Mouse (Mus musculus) forebrain, embryonic 10.5 days (tissue): ENCODE data around the gene Cgref1. TPM values are rescaled to one million over a fixed set of nuclear protein-coding genes. Genes with fewer than 3 reads are reported as not detected.

Experiments used
- DNase-seq: peaks from one replicate; pipeline ENCODE4 v3.0.0-alpha.2; 2017; ENCODE audit warnings: low spot score; ENCODE audit errors: extremely low spot score
- H3K27ac ChIP-seq: fragments of 300-500 bp; sonication (generic); 2 replicates; pipeline ENCODE4 v1.5.1; 2016; ENCODE audit warnings: mild to moderate bottlenecking
- H3K27me3 ChIP-seq: fragments of 300-500 bp; sonication (generic); 2 replicates; pipeline ENCODE4 v1.6.1; 2016; ENCODE audit warnings: mild to moderate bottlenecking; ENCODE audit not compliant: poor library complexity, severe bottlenecking
- H3K36me3 ChIP-seq: fragments of 300-500 bp; sonication (generic); replicated peaks from 2 replicates; pipeline ENCODE4 v1.6.1; 2016; ENCODE audit warnings: mild to moderate bottlenecking, moderate library complexity
- H3K4me1 ChIP-seq: fragments of 300-500 bp; sonication (generic); 2 replicates; pipeline ENCODE4 v1.6.1; 2016
- H3K4me3 ChIP-seq: fragments of 300-500 bp; sonication (generic); 2 replicates; pipeline ENCODE4 v1.5.1; 2016; ENCODE audit warnings: mild to moderate bottlenecking, moderate library complexity
- H3K9me3 ChIP-seq: fragments of 300-500 bp; sonication (generic); 2 replicates; pipeline ENCODE4 v1.6.1; 2016; ENCODE audit warnings: mild to moderate bottlenecking, moderate library complexity
- WGBS: fragments of 180-500 bp; shearing (Covaris S2); methylation state at CpG from one replicate; pipeline ENCODE4 v1.1.7; 2016; 5-methylcytosine and 5-hydroxymethylcytosine counted together
- polyA plus RNA-seq: library from polyadenylated mRNA; unstranded; fragments of >200 nt; fragmentation: Nextera tagmentation; extraction: Ambion mirVana; gene quantifications from 2 replicates; pipeline ENCODE4 v1.2.1, GENCODE M21; 2016

Cgref1 gene
- polyA plus RNA-seq, 1 experiment from 2014 or later: 5.0 TPM

- H3K4me1 ChIP-seq: peaks cover 18% of the 10 kb centered on the region
- no peaks in the 10 kb centered on the region for H3K36me3 ChIP-seq
- no peaks in the 10 kb centered on the region for H3K9me3 ChIP-seq
- WGBS: 91% methylated on average over 2 of the region's 2 CpGs
- no peak overlapping the region for H3K27ac ChIP-seq
- peaks cover 40% of the 10 kb centered on the region for H3K27me3 ChIP-seq
- DNase-seq: no peak
- no peak overlapping the region for H3K4me3 ChIP-seq
Observed at GRCm38 (mm10) chr5:30943004-30943403, 2.4 kb downstream of the Cgref1 start.

GRCm38 (mm10) chr5:30934725-30935461 lies 10.5 kb downstream of the Cgref1 start:
- Histone ChIP-seq H3K4me1 (no peaks in the 10 kb centered on the region), H3K4me3 (no peak overlapping the region), H3K9me3 (no peaks in the 10 kb centered on the region), H3K36me3 (no peaks in the 10 kb centered on the region), H3K27ac (no peak overlapping the region), H3K27me3 (no peaks in the 10 kb centered on the region)
- 93% methylated on average over 5 of the region's 5 CpGs for WGBS
- DNase-seq: no peak

GRCm38 (mm10) chr5:30933705-30934104 lies 11.7 kb downstream of the Cgref1 start:
- no peak for DNase-seq
- Histone ChIP-seq H3K36me3 (no peaks in the 10 kb centered on the region), H3K27me3 (no peaks in the 10 kb centered on the region), H3K27ac (no peak overlapping the region), H3K4me3 (no peak overlapping the region), H3K4me1 (no peaks in the 10 kb centered on the region), H3K9me3 (no peaks in the 10 kb centered on the region)
- 78% methylated on average over 5 of the region's 5 CpGs for WGBS

- Histone ChIP-seq H3K4me1 (0 out of 2 replicates have a peak, but pooled peaks cover 6% of the 10 kb centered on the region), H3K27me3 (no peaks in the 10 kb centered on the region), H3K27ac (no peak overlapping the region), H3K36me3 (no peaks in the 10 kb centered on the region), H3K9me3 (no peaks in the 10 kb centered on the region), H3K4me3 (no peak overlapping the region)
- 87% methylated on average over 4 of the region's 4 CpGs for WGBS
- no peak for DNase-seq
Observed at GRCm38 (mm10) chr5:30931378-30931777, 14.0 kb downstream of the Cgref1 start.

GRCm38 (mm10) chr5:30930846-30931245 lies 14.5 kb downstream of the Cgref1 start:
- DNase-seq: no peak
- no peak overlapping the region for H3K4me3 ChIP-seq
- WGBS: 89% methylated on average over 6 of the region's 6 CpGs
- no peaks in the 10 kb centered on the region for H3K27me3 ChIP-seq
- 0 out of 2 replicates have a peak, but pooled peaks cover 6% of the 10 kb centered on the region for H3K4me1 ChIP-seq
- H3K27ac ChIP-seq: no peak overlapping the region
- no peaks in the 10 kb centered on the region for H3K36me3 ChIP-seq
- no peaks in the 10 kb centered on the region for H3K9me3 ChIP-seq

GRCm38 (mm10) chr5:30930121-30930520 lies 15.3 kb downstream of the Cgref1 start:
- H3K9me3 ChIP-seq: no peaks in the 10 kb centered on the region
- no peak overlapping the region for H3K4me3 ChIP-seq
- no peaks in the 10 kb centered on the region for H3K27me3 ChIP-seq
- DNase-seq: no peak
- 50% methylated on average over 4 of the region's 4 CpGs for WGBS
- no peaks in the 10 kb centered on the region for H3K36me3 ChIP-seq
- 0 out of 2 replicates have a peak, but pooled peaks cover 6% of the 10 kb centered on the region for H3K4me1 ChIP-seq
- no peak overlapping the region for H3K27ac ChIP-seq

- DNase-seq: no peak
- H3K27me3 ChIP-seq: 0 out of 2 replicates have a peak, but pooled peaks cover under 1% of the 10 kb centered on the region
- no peak overlapping the region; the same call in 1 of the 2 replicates for H3K4me3 ChIP-seq
- H3K27ac ChIP-seq: peak overlapping the region; percentile 40
- WGBS: 44% methylated on average over 7 of the region's 7 CpGs
- H3K36me3 ChIP-seq: no peaks in the 10 kb centered on the region
- H3K9me3 ChIP-seq: no peaks in the 10 kb centered on the region
- H3K4me1 ChIP-seq: peaks cover 8% of the 10 kb centered on the region
Observed at GRCm38 (mm10) chr5:30927945-30928529, 17.4 kb downstream of the Cgref1 start.

GRCm38 (mm10) chr5:30926073-30926472 lies 19.3 kb downstream of the Cgref1 start:
- WGBS: 87% methylated on average over 2 of the region's 2 CpGs
- no peaks in the 10 kb centered on the region for H3K36me3 ChIP-seq
- no peak for DNase-seq
- H3K4me3 ChIP-seq: no peak overlapping the region
- peaks cover 6% of the 10 kb centered on the region; the same call in 1 of the 2 replicates for H3K27me3 ChIP-seq
- H3K4me1 ChIP-seq: peaks cover 27% of the 10 kb centered on the region
- no peaks in the 10 kb centered on the region for H3K9me3 ChIP-seq
- H3K27ac ChIP-seq: no peak overlapping the region

- Histone ChIP-seq H3K9me3 (no peaks in the 10 kb centered on the region), H3K4me3 (no peak overlapping the region), H3K36me3 (peaks cover 4% of the 10 kb centered on the region; the same call in 1 of the 2 replicates), H3K27me3 (peaks cover 6% of the 10 kb centered on the region; the same call in 1 of the 2 replicates), H3K27ac (no peak overlapping the region), H3K4me1 (peaks cover 35% of the 10 kb centered on the region)
- WGBS: 91% methylated on average over 5 of the region's 5 CpGs
- DNase-seq: no peak
Observed at GRCm38 (mm10) chr5:30925217-30925616, 20.2 kb downstream of the Cgref1 start.

GRCm38 (mm10) chr5:30924614-30925013 lies 20.8 kb downstream of the Cgref1 start:
- WGBS: 80% methylated on average over 8 of the region's 8 CpGs
- Histone ChIP-seq H3K27me3 (peaks cover 6% of the 10 kb centered on the region), H3K27ac (no peak overlapping the region), H3K4me1 (peaks cover 41% of the 10 kb centered on the region), H3K4me3 (no peak overlapping the region), H3K36me3 (peaks cover 10% of the 10 kb centered on the region), H3K9me3 (no peaks in the 10 kb centered on the region)
- DNase-seq: no peak

GRCm38 (mm10) chr5:30923119-30923518 lies 22.3 kb downstream of the Cgref1 start:
- H3K4me1 ChIP-seq: peaks cover 49% of the 10 kb centered on the region
- WGBS: 88% methylated on average over 6 of the region's 6 CpGs

GRCm38 (mm10) chr5:30922581-30923041 lies 22.8 kb downstream of the Cgref1 start:
- H3K36me3 ChIP-seq: peaks cover 30% of the 10 kb centered on the region
- H3K4me3 ChIP-seq: peak overlapping the region; percentile 62; the same call in 1 of the 2 replicates
- H3K9me3 ChIP-seq: no peaks in the 10 kb centered on the region
- H3K27ac ChIP-seq: 0 out of 2 replicates have a peak overlapping the region, but pooled peaks have one; percentile 87
- 79% methylated on average over 10 of the region's 10 CpGs for WGBS
- peaks cover 49% of the 10 kb centered on the region for H3K4me1 ChIP-seq
- H3K27me3 ChIP-seq: peaks cover 6% of the 10 kb centered on the region
- no peak for DNase-seq

More at GRCm38 (mm10) chr5:30923119-30923518, 22.3 kb downstream of the Cgref1 start:
- Histone ChIP-seq H3K36me3 (peaks cover 25% of the 10 kb centered on the region), H3K27ac (no peak overlapping the region), H3K4me3 (peak overlapping the region; percentile 62; the same call in 1 of the 2 replicates), H3K9me3 (no peaks in the 10 kb centered on the region), H3K27me3 (peaks cover 6% of the 10 kb centered on the region)
- DNase-seq: no peak
